Mouse (Mus musculus): ENCODE measurements around the gene Akap1.

GRCm38 (mm10) chr11:88825909-88826308, 38.5 kb downstream of the Akap1 start:
- no peak for TF ChIP-seq USF1 (IDR thresholded peaks at IDR 0.05; ENCODE audit: low read depth)
- TF ChIP-seq MAX (IDR thresholded peaks at IDR 0.05; ENCODE audit: low read depth): no peak
- no peak for TF ChIP-seq POLR2A (IDR thresholded peaks at IDR 0.05; ENCODE audit: insufficient read length, low read depth)
- no peak for TF ChIP-seq POLR2AphosphoS2 (IDR thresholded peaks at IDR 0.05; ENCODE audit: insufficient read length, low read depth)

All from myocyte (in vitro differentiated cells).